Mouse (Mus musculus) hindlimb bud, embryonic 11.5 days (tissue): ENCODE measurements at regions not wholly inside any gene's neighbourhood (a gene's known extent, or its start where the extent isn't known, plus 50 kb on each side); places are given as distances from the start of the nearest gene placed in this dataset.
"Not testable (repeated sequence)": the region's sequence is repeated elsewhere in the genome, so short reads cannot be mapped to it uniquely, and the experiment has no call there.

ENCODE experiments used
- DNase-seq: peaks from one replicate; pipeline ENCODE4 v3.0.0-alpha.2; 2012; ENCODE audit warnings: low read depth, low spot score; ENCODE audit errors: extremely low spot score

- DNase-seq = not testable (repeated sequence)
These were observed 194.2 kb upstream of the Spin1 start for GRCm38 (mm10) chr13:50906431-50906830.

GRCm38 (mm10) chr13:50906910-50907309, 193.8 kb upstream of the Spin1 start:
- no peak for DNase-seq

DNA sequence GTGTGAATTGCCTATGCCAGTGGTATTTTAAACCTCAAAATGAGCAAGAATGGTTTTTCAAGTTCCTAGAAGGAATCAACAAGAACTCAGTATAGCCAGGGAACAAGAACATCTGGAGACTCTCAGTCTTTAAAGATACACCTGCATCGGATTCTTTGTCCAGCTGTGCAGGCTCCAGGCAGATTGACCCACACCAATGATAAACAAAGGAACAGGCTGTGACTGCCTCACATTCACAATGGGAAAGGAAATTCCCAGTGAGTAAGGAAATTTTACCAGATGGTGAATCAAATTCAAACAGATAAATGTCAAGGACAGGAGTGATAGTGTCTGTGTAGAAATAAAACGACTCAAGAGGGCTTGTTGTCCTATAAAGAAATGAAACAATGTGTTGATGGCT, 187.9 kb upstream of the Spin1 start:
- not testable (repeated sequence) for DNase-seq

GRCm38 (mm10) chr13:50934017-50934416, 166.7 kb upstream of the Spin1 start:
- not testable (repeated sequence) for DNase-seq

DNA sequence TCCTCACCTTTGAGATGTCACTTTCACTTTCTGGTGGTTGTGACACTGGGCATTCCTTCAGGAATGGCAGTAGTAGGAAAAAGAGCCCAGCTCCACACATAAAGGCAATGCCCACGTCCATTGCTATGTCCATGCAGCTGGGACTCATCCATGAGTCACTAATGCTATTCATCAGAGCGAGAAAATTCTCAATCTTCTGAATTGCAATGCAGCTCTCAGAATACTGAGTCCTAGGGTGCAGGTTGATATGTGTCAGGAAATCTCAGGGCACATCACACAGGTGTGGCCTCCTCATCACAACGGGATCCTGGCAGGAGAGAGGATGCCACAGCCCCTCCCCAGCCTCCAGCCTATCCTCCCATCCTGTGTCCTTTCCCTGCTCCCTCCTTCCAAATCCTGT, 158.1 kb upstream of the Spin1 start:
- no peak for DNase-seq

GRCm38 (mm10) chr13:50949545-50950226, 151.0 kb upstream of the Spin1 start:
- peak; percentile 83 for DNase-seq

- DNase-seq = no peak
These were observed 146.0 kb upstream of the Spin1 start for GRCm38 (mm10) chr13:50954671-50955070.

- no peak for DNase-seq
These were observed 142.4 kb upstream of the Spin1 start for GRCm38 (mm10) chr13:50958051-50958883.

DNA sequence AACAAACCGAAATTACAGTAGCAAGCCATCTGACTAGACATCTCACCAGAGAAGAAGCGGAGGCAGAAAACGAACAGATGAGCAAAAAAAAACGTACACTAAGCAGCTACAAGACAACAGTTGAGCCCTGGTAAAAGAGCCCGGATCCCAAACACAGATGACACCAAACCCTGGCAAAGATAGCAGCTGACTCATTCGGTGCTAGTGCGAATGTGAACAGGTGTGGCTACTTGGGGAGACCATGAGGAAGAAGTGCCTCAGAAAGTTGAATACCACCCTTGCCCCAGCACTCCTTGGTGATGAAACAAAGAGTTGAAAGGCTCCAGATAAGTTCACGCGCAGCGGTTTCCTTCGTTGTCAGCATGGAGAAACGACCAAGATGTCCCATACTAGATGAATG, 139.8 kb upstream of the Spin1 start:
- no peak for DNase-seq

GRCm38 (mm10) chr13:50964070-50964469, 136.6 kb upstream of the Spin1 start:
- no peak for DNase-seq

DNA sequence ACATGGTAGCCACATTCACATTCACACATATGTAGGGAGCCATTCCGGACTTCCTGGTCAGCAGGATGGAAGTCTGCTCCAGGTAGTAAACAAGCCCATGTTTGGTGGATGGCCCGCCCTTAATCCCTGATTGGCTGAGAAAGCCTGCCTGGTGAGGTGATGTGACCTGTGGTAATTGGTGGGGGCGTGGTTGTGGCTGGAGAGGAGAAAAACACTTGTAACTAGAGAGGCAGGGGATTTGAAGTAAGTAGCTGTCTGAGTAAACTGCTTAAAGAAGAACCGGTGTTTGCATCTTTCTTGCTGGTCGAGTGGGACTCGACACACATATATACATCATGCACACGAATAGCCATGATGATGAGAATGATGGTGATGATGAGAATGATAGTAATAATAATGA, 135.6 kb upstream of the Spin1 start:
- DNase-seq = not testable (repeated sequence)

GRCm38 (mm10) chr13:50965678-50966077, 135.0 kb upstream of the Spin1 start:
- DNase-seq = no peak

GRCm38 (mm10) chr13:50966826-50967225, 133.9 kb upstream of the Spin1 start:
- DNase-seq = no peak

- DNase-seq = no peak
These were observed 127.3 kb upstream of the Spin1 start for GRCm38 (mm10) chr13:50973379-50973778.

DNA sequence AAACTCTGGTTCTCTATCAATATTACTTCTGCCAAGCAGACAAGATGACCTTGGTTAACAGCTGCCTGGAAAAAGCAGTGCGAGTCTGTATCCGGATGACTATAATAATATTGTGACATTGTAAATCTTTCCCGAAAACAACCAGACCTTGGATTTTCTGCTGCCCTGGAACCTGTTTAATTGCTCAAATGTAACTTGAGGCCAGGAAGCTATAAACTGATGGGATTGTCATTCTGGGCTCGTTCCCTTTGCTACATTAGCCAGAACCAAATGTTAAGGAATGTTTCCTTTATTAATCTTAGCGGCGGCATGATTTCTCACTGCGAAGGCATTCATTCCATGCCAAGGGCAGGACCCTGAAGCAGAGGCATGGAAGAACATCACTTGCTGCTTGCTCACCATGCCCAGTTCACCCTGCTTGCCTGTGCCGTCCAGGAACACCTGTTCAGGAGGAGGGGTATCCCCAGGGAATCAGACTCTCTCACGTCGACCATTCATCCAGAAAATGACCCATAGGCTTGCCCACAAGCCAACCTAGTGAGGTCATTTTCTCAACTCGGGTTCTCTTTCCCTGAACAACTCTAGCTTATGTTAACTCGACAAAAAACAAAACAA, 125.3 kb upstream of the Spin1 start:
- no peak for DNase-seq

DNA sequence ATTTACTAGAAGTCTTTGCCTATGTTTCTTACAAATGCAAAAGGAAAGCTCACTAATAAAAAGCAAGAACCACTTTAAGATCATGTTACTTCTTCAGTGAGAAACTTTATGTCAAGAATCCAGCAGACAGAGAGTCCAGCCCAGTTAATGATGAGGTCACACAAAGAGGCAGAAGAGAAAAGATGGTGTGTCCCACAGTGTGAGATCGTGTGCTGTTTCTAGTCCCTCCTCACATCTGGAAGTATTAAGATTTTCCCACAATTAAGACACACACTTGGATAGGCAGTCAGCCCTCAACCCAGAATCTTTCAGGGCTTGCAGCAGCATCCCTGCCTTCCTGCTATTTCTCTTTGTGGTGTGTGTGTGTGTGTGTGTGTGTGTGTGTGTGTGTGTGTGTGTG, 118.7 kb upstream of the Spin1 start:
- no peak for DNase-seq

DNA sequence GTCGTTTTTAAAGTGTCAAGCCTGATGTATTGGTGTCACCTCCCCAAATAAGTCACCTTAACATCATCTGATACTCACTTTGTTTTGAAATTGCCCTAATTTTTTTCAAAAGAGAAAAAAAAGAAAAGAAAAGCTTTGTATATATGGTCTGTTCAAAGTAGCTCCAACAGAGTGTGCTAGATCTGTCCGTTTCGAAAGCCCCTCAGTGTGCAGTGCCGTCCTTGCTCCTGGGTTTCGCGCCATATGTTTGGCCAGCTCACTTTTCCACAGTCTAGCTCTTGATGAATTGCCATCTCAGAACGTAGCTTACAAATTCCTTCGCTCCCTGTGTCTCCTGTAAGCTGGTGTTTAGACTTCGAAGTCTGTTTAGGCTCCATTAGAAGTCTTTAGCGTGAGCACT, 117.7 kb upstream of the Spin1 start:
- no peak for DNase-seq

DNA sequence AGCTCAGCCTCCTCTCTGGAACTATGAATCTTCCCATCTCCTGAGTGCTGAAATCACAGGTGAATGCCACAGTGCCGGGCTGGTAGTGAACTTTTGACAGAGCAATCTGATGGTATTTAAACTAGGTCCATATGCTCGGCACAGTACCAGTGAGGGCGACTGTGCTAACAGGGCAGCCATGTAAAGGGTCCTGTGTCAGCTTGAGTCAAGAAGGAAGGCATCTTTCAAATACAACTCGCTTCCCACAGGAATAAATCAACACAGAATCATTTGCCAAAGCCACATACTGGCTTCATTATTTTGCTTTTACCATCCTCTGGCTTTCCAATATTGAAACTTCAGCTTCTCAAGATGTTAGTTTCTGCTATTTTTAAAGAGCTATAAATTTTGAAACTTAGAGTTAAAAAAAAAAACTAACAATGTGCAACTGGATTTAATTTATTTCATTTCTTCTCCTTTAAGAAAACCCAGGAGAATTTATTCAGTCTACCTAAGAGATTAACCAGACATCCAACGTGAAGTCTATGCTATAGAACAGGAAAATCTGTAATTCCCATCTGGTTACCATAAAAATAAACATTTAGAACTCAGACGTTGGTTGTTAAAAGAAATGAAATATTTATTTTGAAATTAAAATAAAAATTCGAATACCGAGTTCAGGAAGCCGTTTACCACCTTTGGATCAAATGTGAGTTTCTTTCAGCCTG, 108.8 kb upstream of the Spin1 start:
- DNase-seq = no peak

DNA sequence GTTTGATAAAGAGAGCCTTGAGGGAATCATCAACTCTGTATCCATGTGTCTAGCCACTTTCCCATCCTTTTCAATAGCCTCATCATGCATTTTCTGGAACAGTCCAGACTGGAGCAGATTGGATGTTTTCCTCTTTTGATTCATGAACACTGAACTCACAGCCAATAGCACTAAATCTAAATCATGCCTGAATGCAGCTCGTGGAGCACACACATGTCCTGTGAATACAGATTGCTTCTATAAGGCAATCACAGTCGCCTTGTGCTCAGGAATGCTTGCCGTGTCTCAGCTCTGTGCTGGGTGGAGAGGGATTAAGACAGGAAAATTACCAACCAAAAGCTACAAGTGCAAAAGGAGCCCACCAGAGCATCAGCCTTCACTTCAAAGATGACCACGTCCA, 100.9 kb upstream of the Spin1 start:
- DNase-seq = no peak

GRCm38 (mm10) chr13:51004827-51005226, 95.9 kb upstream of the Spin1 start:
- DNase-seq = no peak

- DNase-seq = no peak
These were observed 89.9 kb upstream of the Spin1 start for GRCm38 (mm10) chr13:51010736-51011135.
